Mouse (Mus musculus) hindbrain, embryonic 16.5 days (tissue): Measurements from ENCODE around the gene Gm28043. TPM values are rescaled to one million over a fixed set of nuclear protein-coding genes. Genes with fewer than 3 reads are reported as not detected.

ENCODE experiments used
- ATAC-seq: fragments of 200-750 bp; cut with Nextera tagmentation; 2 replicates; pipeline ENCODE4 v1.8.0; 2017; ENCODE audit warnings: moderate TSS enrichment, moderate library complexity
- H3K27ac ChIP-seq: fragments of 300-500 bp; sonication (generic); 2 replicates; pipeline ENCODE4 v1.5.1; 2014; ENCODE audit warnings: low read depth, mild to moderate bottlenecking, control low read depth, low read length, moderate library complexity
- H3K27me3 ChIP-seq: fragments of 300-500 bp; sonication (generic); replicated peaks from 2 replicates; pipeline ENCODE4 v1.6.1; 2014; ENCODE audit warnings: low read length; ENCODE audit not compliant: control insufficient read depth, insufficient read depth
- H3K36me3 ChIP-seq: fragments of 300-500 bp; sonication (generic); 2 replicates; pipeline ENCODE4 v1.6.1; 2014; ENCODE audit warnings: mild to moderate bottlenecking, low read length, moderate library complexity, mixed read lengths; ENCODE audit not compliant: control insufficient read depth, insufficient read depth
- H3K4me1 ChIP-seq: fragments of 300-500 bp; sonication (generic); 2 replicates; pipeline ENCODE4 v1.6.1; 2014; ENCODE audit warnings: low read depth, low read length; ENCODE audit not compliant: control insufficient read depth, insufficient read depth
- H3K4me2 ChIP-seq: fragments of 300-500 bp; sonication (generic); 2 replicates; pipeline ENCODE4 v1.6.1; 2014; ENCODE audit warnings: mild to moderate bottlenecking, low read length, control low read depth, moderate library complexity
- H3K4me3 ChIP-seq: fragments of 300-500 bp; sonication (generic); 2 replicates; pipeline ENCODE4 v1.5.1; 2014; ENCODE audit warnings: mild to moderate bottlenecking, low read length, control low read depth, moderate library complexity
- H3K9ac ChIP-seq: fragments of 300-500 bp; sonication (generic); 2 replicates; pipeline ENCODE4 v1.6.1; 2014; ENCODE audit warnings: low read depth, mild to moderate bottlenecking, control low read depth, low read length, moderate library complexity
- H3K9me3 ChIP-seq: fragments of 300-500 bp; sonication (generic); 2 replicates; pipeline ENCODE4 v1.6.1; 2014; ENCODE audit warnings: mild to moderate bottlenecking, low read length, moderate library complexity; ENCODE audit not compliant: control insufficient read depth
- WGBS: fragments of 180-500 bp; shearing (Covaris S2); extraction: QIAGEN DNeasy Blood & Tissue Kit; methylation state at CpG from one replicate; pipeline ENCODE4 v1.1.7; 2014; 5-methylcytosine and 5-hydroxymethylcytosine counted together
- polyA plus RNA-seq: library from polyadenylated mRNA; unstranded; fragments of >200 nt; fragmentation: Nextera tagmentation; extraction: Ambion mirVana; gene quantifications from 2 replicates; pipeline ENCODE4 v1.2.1, GENCODE M21; 2015

The Gm28043 gene
- polyA plus RNA-seq, 1 experiment from 2014 or later = 2.3 TPM

DNA sequence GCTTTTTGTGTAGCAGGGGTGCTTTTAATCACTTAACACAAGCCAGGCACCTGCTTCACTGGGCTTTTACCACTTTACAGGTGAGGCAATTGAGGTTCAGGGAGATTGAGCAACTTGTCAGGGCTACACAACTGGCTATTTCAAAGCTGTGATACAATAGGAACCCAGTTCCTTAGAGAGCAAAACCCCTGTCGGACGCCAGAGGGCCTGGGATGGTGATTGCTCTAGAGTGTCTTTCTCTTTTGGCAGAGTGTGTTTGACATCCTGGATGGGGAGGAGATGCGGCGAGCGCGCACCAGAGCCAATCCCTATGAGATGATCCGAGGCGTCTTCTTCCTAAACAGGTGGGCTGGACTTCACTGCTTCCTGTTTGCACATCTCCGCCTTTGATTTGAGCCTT is 67.0 kb downstream of the Gm28043 start:
- ATAC-seq = no peak
- 93% methylated on average over 9 of the region's 9 CpGs for WGBS
- peaks cover 19% of the 10 kb centered on the region for H3K36me3 ChIP-seq

GRCm38 (mm10) chr17:29682261-29682660 is 67.6 kb downstream of the Gm28043 start:
- H3K4me3 ChIP-seq = no peak overlapping the region
- WGBS = 71% methylated on average over 7 of the region's 7 CpGs
- H3K9me3 ChIP-seq = no peaks in the 10 kb centered on the region
- H3K36me3 ChIP-seq = peaks cover 17% of the 10 kb centered on the region
- H3K4me2 ChIP-seq = no peak overlapping the region
- no peak for ATAC-seq
- no peaks in the 10 kb centered on the region; the same call in 1 of the 2 replicates for H3K4me1 ChIP-seq
- H3K9ac ChIP-seq = no peak overlapping the region
- H3K27me3 ChIP-seq = no peaks in the 10 kb centered on the region
- H3K27ac ChIP-seq = no peak overlapping the region

More for the DNA sequence above, 67.0 kb downstream of the Gm28043 start:
- Histone ChIP-seq H3K4me3 (no peak overlapping the region), H3K4me1 (no peaks in the 10 kb centered on the region; the same call in 1 of the 2 replicates), H3K27me3 (no peaks in the 10 kb centered on the region), H3K4me2 (no peak overlapping the region), H3K9me3 (no peaks in the 10 kb centered on the region), H3K9ac (no peak overlapping the region), H3K27ac (no peak overlapping the region)

DNA sequence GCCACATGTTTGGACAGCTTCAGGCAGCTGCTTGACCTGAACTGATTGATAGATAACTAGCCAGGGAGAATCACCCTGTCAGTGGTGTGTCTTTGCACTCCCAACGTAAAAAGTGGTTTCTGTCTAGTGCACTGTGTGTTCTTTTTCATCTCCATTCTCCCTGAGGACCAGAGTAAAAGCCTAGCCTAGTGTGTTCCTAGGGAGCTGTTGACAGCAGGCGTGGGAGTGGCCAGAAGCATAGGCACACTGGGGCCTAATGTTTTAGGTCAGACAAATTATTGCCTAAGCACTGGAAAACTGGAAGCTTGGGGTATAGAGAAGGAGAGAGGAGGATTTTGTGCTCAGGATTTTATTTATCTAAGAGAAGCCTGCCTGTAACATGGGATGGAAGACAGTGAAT is 68.5 kb downstream of the Gm28043 start:
- ATAC-seq = no peak
- Histone ChIP-seq H3K4me1 (no peaks in the 10 kb centered on the region; the same call in 1 of the 2 replicates), H3K9me3 (no peaks in the 10 kb centered on the region), H3K4me3 (no peak overlapping the region), H3K4me2 (no peak overlapping the region), H3K36me3 (peaks cover 23% of the 10 kb centered on the region), H3K27ac (no peak overlapping the region), H3K27me3 (no peaks in the 10 kb centered on the region), H3K9ac (no peak overlapping the region)
- WGBS = 79% methylated on average over 2 of the region's 2 CpGs

DNA sequence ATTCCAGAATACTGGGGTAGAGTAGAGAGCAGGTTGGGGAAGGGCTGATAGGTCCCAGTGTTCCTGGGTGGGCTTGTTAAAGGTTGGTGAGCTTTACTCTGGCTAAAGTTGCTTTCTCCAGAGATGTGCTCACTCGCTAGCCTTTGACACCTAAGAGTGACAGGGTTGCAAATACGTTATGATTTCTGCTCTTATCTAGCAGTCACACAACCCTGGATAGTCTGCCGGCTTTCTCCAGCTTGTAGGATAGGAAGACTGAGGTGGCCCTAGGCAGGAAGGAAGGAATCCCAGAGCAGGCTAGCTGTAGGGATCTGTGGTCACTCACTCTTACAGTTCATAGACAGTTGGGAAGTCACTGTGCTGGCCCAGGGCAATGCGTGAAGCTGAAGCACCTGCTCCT is 69.6 kb downstream of the Gm28043 start:
- Histone ChIP-seq H3K36me3 (peaks cover 22% of the 10 kb centered on the region), H3K4me1 (no peaks in the 10 kb centered on the region; the same call in 1 of the 2 replicates), H3K4me2 (no peak overlapping the region), H3K27ac (no peak overlapping the region), H3K4me3 (no peak overlapping the region), H3K9me3 (no peaks in the 10 kb centered on the region), H3K27me3 (no peaks in the 10 kb centered on the region), H3K9ac (no peak overlapping the region)
- no peak for ATAC-seq
- WGBS = 94% methylated on average over 4 of the region's 4 CpGs

GRCm38 (mm10) chr17:29686771-29687170 is 72.1 kb downstream of the Gm28043 start:
- WGBS = 98% methylated on average over 5 of the region's 5 CpGs

GRCm38 (mm10) chr17:29687373-29687772 is 72.7 kb downstream of the Gm28043 start:
- ATAC-seq = no peak
- Histone ChIP-seq H3K4me3 (no peak overlapping the region), H3K4me2 (no peak overlapping the region), H3K9me3 (no peaks in the 10 kb centered on the region), H3K9ac (no peak overlapping the region), H3K36me3 (peaks cover 37% of the 10 kb centered on the region), H3K27ac (no peak overlapping the region), H3K4me1 (no peaks in the 10 kb centered on the region), H3K27me3 (no peaks in the 10 kb centered on the region)
- 75% methylated on average over 6 of the region's 6 CpGs for WGBS

More at GRCm38 (mm10) chr17:29686771-29687170, 72.1 kb downstream of the Gm28043 start:
- Histone ChIP-seq H3K4me1 (no peaks in the 10 kb centered on the region), H3K27ac (no peak overlapping the region), H3K9me3 (no peaks in the 10 kb centered on the region), H3K4me2 (no peak overlapping the region), H3K36me3 (peaks cover 40% of the 10 kb centered on the region), H3K9ac (no peak overlapping the region), H3K4me3 (no peak overlapping the region), H3K27me3 (no peaks in the 10 kb centered on the region)
- no peak for ATAC-seq

DNA sequence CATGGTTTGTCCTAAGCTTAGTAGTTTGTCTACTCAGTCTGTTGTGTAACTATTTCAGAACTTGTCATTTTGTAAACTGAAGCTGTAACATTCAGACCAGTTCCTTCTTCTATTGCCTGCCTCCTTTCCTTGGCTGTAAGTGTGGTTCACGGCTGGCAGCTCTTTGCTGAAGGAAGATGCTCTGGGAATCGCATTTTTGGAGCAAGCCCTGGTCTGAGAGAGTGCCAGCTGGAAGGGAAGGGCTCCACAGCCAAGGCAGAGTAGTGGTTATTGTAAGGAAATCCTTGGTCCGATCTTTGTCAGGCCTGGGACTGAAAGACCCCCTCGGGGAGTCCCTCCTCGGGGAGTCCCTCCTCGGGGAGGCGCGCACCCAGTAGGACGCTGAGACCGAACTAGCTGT is 73.9 kb downstream of the Gm28043 start:
- Histone ChIP-seq H3K9me3 (no peaks in the 10 kb centered on the region), H3K4me1 (no peaks in the 10 kb centered on the region), H3K4me2 (no peak overlapping the region), H3K27ac (no peak overlapping the region), H3K27me3 (no peaks in the 10 kb centered on the region), H3K9ac (no peak overlapping the region), H3K4me3 (no peak overlapping the region), H3K36me3 (peaks cover 38% of the 10 kb centered on the region)
- no peak for ATAC-seq
- 91% methylated on average over 10 of the region's 10 CpGs for WGBS

DNA sequence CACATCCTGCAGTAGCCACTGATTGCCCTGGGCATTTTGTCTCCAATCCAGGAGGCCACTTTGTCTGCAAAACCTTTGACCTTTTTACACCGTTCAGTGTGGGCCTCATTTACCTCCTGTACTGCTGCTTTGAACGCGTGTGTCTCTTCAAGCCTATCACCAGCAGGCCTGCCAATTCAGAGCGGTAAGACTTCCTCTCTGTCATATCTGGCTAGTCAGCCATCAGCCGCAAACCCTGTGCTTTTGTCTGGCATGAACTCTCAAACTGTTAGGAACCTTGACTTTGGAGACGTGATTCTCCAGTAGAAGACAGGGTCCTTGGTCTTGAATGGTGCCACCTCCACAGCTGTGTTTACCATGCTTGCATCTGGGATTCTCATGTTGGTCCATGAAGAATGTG is 75.6 kb downstream of the Gm28043 start:
- Histone ChIP-seq H3K27ac (no peak overlapping the region), H3K4me2 (no peak overlapping the region), H3K27me3 (no peaks in the 10 kb centered on the region), H3K9me3 (no peaks in the 10 kb centered on the region), H3K36me3 (peaks cover 44% of the 10 kb centered on the region), H3K4me3 (no peak overlapping the region), H3K4me1 (no peaks in the 10 kb centered on the region), H3K9ac (no peak overlapping the region)
- no peak for ATAC-seq
- WGBS = 78% methylated on average over 6 of the region's 6 CpGs

GRCm38 (mm10) chr17:29692827-29693226 is 78.2 kb downstream of the Gm28043 start:
- no peaks in the 10 kb centered on the region for H3K9me3 ChIP-seq
- no peak overlapping the region for H3K4me3 ChIP-seq
- no peaks in the 10 kb centered on the region for H3K4me1 ChIP-seq
- no peaks in the 10 kb centered on the region for H3K27me3 ChIP-seq
- peaks cover 49% of the 10 kb centered on the region for H3K36me3 ChIP-seq
- no peak for ATAC-seq
- no peak overlapping the region for H3K9ac ChIP-seq
- H3K27ac ChIP-seq = no peak overlapping the region
- WGBS = 95% methylated on average over 2 of the region's 2 CpGs
- no peak overlapping the region for H3K4me2 ChIP-seq

DNA sequence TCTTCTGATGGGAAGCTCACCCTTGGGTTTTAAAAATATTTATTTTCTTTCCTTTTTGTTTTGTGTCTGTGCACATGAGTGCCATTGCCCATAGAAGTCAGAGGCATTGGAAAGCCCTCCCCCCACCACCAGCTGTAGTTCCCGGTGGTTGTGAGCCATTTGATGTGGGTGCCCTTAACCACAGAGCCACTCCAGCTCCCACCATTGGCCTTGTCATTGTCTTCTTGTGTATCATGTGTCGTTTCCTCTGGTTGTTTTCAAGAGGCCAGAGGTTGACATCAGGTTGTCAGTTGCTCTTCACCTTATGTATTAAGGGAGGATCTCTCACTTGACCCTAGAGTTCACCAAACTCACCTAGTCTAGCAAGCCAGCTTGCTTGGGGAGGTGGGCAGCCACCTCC is 78.9 kb downstream of the Gm28043 start:
- Histone ChIP-seq H3K9me3 (no peaks in the 10 kb centered on the region), H3K4me1 (no peaks in the 10 kb centered on the region), H3K36me3 (peaks cover 51% of the 10 kb centered on the region), H3K27ac (no peak overlapping the region), H3K4me2 (no peak overlapping the region), H3K27me3 (no peaks in the 10 kb centered on the region), H3K4me3 (no peak overlapping the region), H3K9ac (no peak overlapping the region)
- ATAC-seq = no peak
- WGBS = 76% methylated on average over 2 of the region's 2 CpGs
